Mouse (Mus musculus): ENCODE data around the gene B3galt5. TPM values are rescaled to one million over a fixed set of nuclear protein-coding genes. Genes with fewer than 3 reads are reported as not detected.
"Not testable (repeated sequence)": the region's sequence is repeated elsewhere in the genome, so short reads cannot be mapped to it uniquely, and the experiment has no call there.

Gene B3galt5
- polyA plus RNA-seq, 1 experiment from 2014 or later: 1.0 TPM

- Histone ChIP-seq H3K9me3 (ENCODE audit: control insufficient read depth, low read length) (no peaks in the 10 kb centered on the region), H3K27ac (ENCODE audit: low read depth, low read length) (no peak overlapping the region), H3K9ac (ENCODE audit: low read depth, low read length) (no peak overlapping the region), H3K27me3 (ENCODE audit: control insufficient read depth, insufficient read depth, low read length) (no peaks in the 10 kb centered on the region), H3K36me3 (ENCODE audit: control insufficient read depth, insufficient read depth, low read length) (no peaks in the 10 kb centered on the region), H3K4me2 (replicated peaks; ENCODE audit: low read depth, low read length) (no peak overlapping the region), H3K4me1 (replicated peaks; ENCODE audit: control insufficient read depth, insufficient read depth, low read length) (no peaks in the 10 kb centered on the region), H3K4me3 (ENCODE audit: low read depth, low read length) (no peak overlapping the region)
- no peak for ATAC-seq (ENCODE audit: low FRiP score)
- WGBS: 91% methylated on average over 8 of the region's 8 CpGs
- DNase-seq (ENCODE audit: low spot score): no peak
Observed at GRCm38 (mm10) chr16:96317803-96318202, 82.2 kb downstream of the B3galt5 start.

- ATAC-seq (ENCODE audit: low FRiP score) (no peak), DNase-seq (ENCODE audit: low spot score) (no peak)
- Histone ChIP-seq H3K9ac (ENCODE audit: low read depth, low read length) (no peak overlapping the region), H3K27ac (ENCODE audit: low read depth, low read length) (no peak overlapping the region), H3K4me3 (ENCODE audit: low read depth, low read length) (no peak overlapping the region), H3K27me3 (ENCODE audit: control insufficient read depth, insufficient read depth, low read length) (no peaks in the 10 kb centered on the region), H3K4me1 (replicated peaks; ENCODE audit: control insufficient read depth, insufficient read depth, low read length) (no peaks in the 10 kb centered on the region), H3K36me3 (ENCODE audit: control insufficient read depth, insufficient read depth, low read length) (no peaks in the 10 kb centered on the region), H3K4me2 (replicated peaks; ENCODE audit: low read depth, low read length) (no peak overlapping the region), H3K9me3 (ENCODE audit: control insufficient read depth, low read length) (no peaks in the 10 kb centered on the region)
- 94% methylated on average over 1 of the region's 1 CpGs for WGBS
Observed at GRCm38 (mm10) chr16:96322739-96323138, 87.1 kb downstream of the B3galt5 start.

- no peak overlapping the region for H3K27ac ChIP-seq (ENCODE audit: low read depth, low read length)
- WGBS: 91% methylated on average over 4 of the region's 4 CpGs
- H3K27me3 ChIP-seq (ENCODE audit: control insufficient read depth, insufficient read depth, low read length): no peaks in the 10 kb centered on the region
- DNase-seq (ENCODE audit: low spot score) (no peak), ATAC-seq (ENCODE audit: low FRiP score) (no peak)
- no peaks in the 10 kb centered on the region for H3K4me1 ChIP-seq (replicated peaks; ENCODE audit: control insufficient read depth, insufficient read depth, low read length)
- no peak overlapping the region for H3K4me2 ChIP-seq (replicated peaks; ENCODE audit: low read depth, low read length)
- no peak overlapping the region for H3K9ac ChIP-seq (ENCODE audit: low read depth, low read length)
- no peaks in the 10 kb centered on the region for H3K36me3 ChIP-seq (ENCODE audit: control insufficient read depth, insufficient read depth, low read length)
- no peak overlapping the region for H3K4me3 ChIP-seq (ENCODE audit: low read depth, low read length)
- no peaks in the 10 kb centered on the region for H3K9me3 ChIP-seq (ENCODE audit: control insufficient read depth, low read length)
Observed at GRCm38 (mm10) chr16:96323166-96323565, 87.6 kb downstream of the B3galt5 start.

GRCm38 (mm10) chr16:96326110-96326999 is 90.8 kb downstream of the B3galt5 start:
- H3K4me3 ChIP-seq (ENCODE audit: low read depth, low read length): no peak overlapping the region
- H3K9ac ChIP-seq (ENCODE audit: low read depth, low read length): no peak overlapping the region
- DNase-seq (ENCODE audit: low spot score) (no peak), ATAC-seq (ENCODE audit: low FRiP score) (no peak)
- no peaks in the 10 kb centered on the region for H3K27me3 ChIP-seq (ENCODE audit: control insufficient read depth, insufficient read depth, low read length)
- no peaks in the 10 kb centered on the region for H3K9me3 ChIP-seq (ENCODE audit: control insufficient read depth, low read length)
- H3K36me3 ChIP-seq (ENCODE audit: control insufficient read depth, insufficient read depth, low read length): no peaks in the 10 kb centered on the region
- no peak overlapping the region for H3K27ac ChIP-seq (ENCODE audit: low read depth, low read length)
- H3K4me2 ChIP-seq (replicated peaks; ENCODE audit: low read depth, low read length): no peak overlapping the region
- H3K4me1 ChIP-seq (replicated peaks; ENCODE audit: control insufficient read depth, insufficient read depth, low read length): no peaks in the 10 kb centered on the region
- WGBS: 51% methylated on average over 10 of the region's 10 CpGs

GRCm38 (mm10) chr16:96327251-96327650 is 91.7 kb downstream of the B3galt5 start:
- H3K36me3 ChIP-seq (ENCODE audit: control insufficient read depth, insufficient read depth, low read length); H3K27ac ChIP-seq (ENCODE audit: low read depth, low read length); H3K27me3 ChIP-seq (ENCODE audit: control insufficient read depth, insufficient read depth, low read length); H3K4me2 ChIP-seq (replicated peaks; ENCODE audit: low read depth, low read length); ATAC-seq (ENCODE audit: low FRiP score); DNase-seq (ENCODE audit: low spot score); H3K4me3 ChIP-seq (ENCODE audit: low read depth, low read length); H3K9me3 ChIP-seq (ENCODE audit: control insufficient read depth, low read length); H3K9ac ChIP-seq (ENCODE audit: low read depth, low read length); H3K4me1 ChIP-seq (replicated peaks; ENCODE audit: control insufficient read depth, insufficient read depth, low read length): not testable (repeated sequence)
- WGBS: 51% methylated on average over 9 of the region's 9 CpGs

GRCm38 (mm10) chr16:96339570-96339969 is 104.0 kb downstream of the B3galt5 start:
- Histone ChIP-seq H3K4me1 (replicated peaks; ENCODE audit: control insufficient read depth, insufficient read depth, low read length) (no peaks in the 10 kb centered on the region), H3K4me3 (ENCODE audit: low read depth, low read length) (no peak overlapping the region), H3K27ac (ENCODE audit: low read depth, low read length) (no peak overlapping the region), H3K4me2 (replicated peaks; ENCODE audit: low read depth, low read length) (no peak overlapping the region), H3K9ac (ENCODE audit: low read depth, low read length) (no peak overlapping the region), H3K36me3 (ENCODE audit: control insufficient read depth, insufficient read depth, low read length) (no peaks in the 10 kb centered on the region), H3K27me3 (ENCODE audit: control insufficient read depth, insufficient read depth, low read length) (no peaks in the 10 kb centered on the region), H3K9me3 (ENCODE audit: control insufficient read depth, low read length) (no peaks in the 10 kb centered on the region)
- ATAC-seq (ENCODE audit: low FRiP score) (no peak), DNase-seq (ENCODE audit: low spot score) (no peak)
- WGBS: 87% methylated on average over 4 of the region's 4 CpGs

GRCm38 (mm10) chr16:96341269-96341668 is 105.7 kb downstream of the B3galt5 start:
- DNase-seq (ENCODE audit: low spot score): peak; percentile 75
- Histone ChIP-seq H3K4me1 (replicated peaks; ENCODE audit: control insufficient read depth, insufficient read depth, low read length) (no peaks in the 10 kb centered on the region), H3K9me3 (ENCODE audit: control insufficient read depth, low read length) (no peaks in the 10 kb centered on the region), H3K4me3 (ENCODE audit: low read depth, low read length) (no peak overlapping the region), H3K27me3 (ENCODE audit: control insufficient read depth, insufficient read depth, low read length) (no peaks in the 10 kb centered on the region), H3K9ac (ENCODE audit: low read depth, low read length) (no peak overlapping the region), H3K4me2 (replicated peaks; ENCODE audit: low read depth, low read length) (no peak overlapping the region), H3K27ac (ENCODE audit: low read depth, low read length) (no peak overlapping the region), H3K36me3 (ENCODE audit: control insufficient read depth, insufficient read depth, low read length) (no peaks in the 10 kb centered on the region)
- WGBS: 12% methylated on average over 5 of the region's 5 CpGs
- no peak for ATAC-seq (ENCODE audit: low FRiP score)

GRCm38 (mm10) chr16:96341945-96342344 is 106.3 kb downstream of the B3galt5 start:
- no peak for ATAC-seq (ENCODE audit: low FRiP score)
- H3K4me3 ChIP-seq (ENCODE audit: low read depth, low read length): no peak overlapping the region
- H3K27ac ChIP-seq (ENCODE audit: low read depth, low read length): no peak overlapping the region
- WGBS: 76% methylated on average over 4 of the region's 4 CpGs
- no peaks in the 10 kb centered on the region for H3K9me3 ChIP-seq (ENCODE audit: control insufficient read depth, low read length)
- no peaks in the 10 kb centered on the region for H3K36me3 ChIP-seq (ENCODE audit: control insufficient read depth, insufficient read depth, low read length)
- H3K4me1 ChIP-seq (replicated peaks; ENCODE audit: control insufficient read depth, insufficient read depth, low read length): no peaks in the 10 kb centered on the region
- no peaks in the 10 kb centered on the region for H3K27me3 ChIP-seq (ENCODE audit: control insufficient read depth, insufficient read depth, low read length)
- H3K9ac ChIP-seq (ENCODE audit: low read depth, low read length): no peak overlapping the region
- H3K4me2 ChIP-seq (replicated peaks; ENCODE audit: low read depth, low read length): no peak overlapping the region
- no peak for DNase-seq (ENCODE audit: low spot score)

GRCm38 (mm10) chr16:96345117-96345516 is 109.5 kb downstream of the B3galt5 start:
- H3K36me3 ChIP-seq (ENCODE audit: control insufficient read depth, insufficient read depth, low read length): no peaks in the 10 kb centered on the region
- no peak overlapping the region for H3K9ac ChIP-seq (ENCODE audit: low read depth, low read length)
- H3K27me3 ChIP-seq (ENCODE audit: control insufficient read depth, insufficient read depth, low read length): no peaks in the 10 kb centered on the region
- no peak overlapping the region for H3K4me2 ChIP-seq (replicated peaks; ENCODE audit: low read depth, low read length)
- DNase-seq (ENCODE audit: low spot score) (peak; percentile 89), ATAC-seq (ENCODE audit: low FRiP score) (no peak)
- H3K27ac ChIP-seq (ENCODE audit: low read depth, low read length): no peak overlapping the region
- no peaks in the 10 kb centered on the region for H3K4me1 ChIP-seq (replicated peaks; ENCODE audit: control insufficient read depth, insufficient read depth, low read length)
- 5% methylated on average over 10 of the region's 10 CpGs for WGBS
- H3K4me3 ChIP-seq (ENCODE audit: low read depth, low read length): no peak overlapping the region
- H3K9me3 ChIP-seq (ENCODE audit: control insufficient read depth, low read length): no peaks in the 10 kb centered on the region
